Mouse (Mus musculus) frontal cortex, postnatal 36 days (tissue): ENCODE results near the gene Kazald1.

Experiments used
- DNase-seq, 2 experiments: peaks; one replicate each; pipeline ENCODE4 v3.0.0; 2022; ENCODE audit warnings: low spot score in 2 of 2

Gene Kazald1

DNA sequence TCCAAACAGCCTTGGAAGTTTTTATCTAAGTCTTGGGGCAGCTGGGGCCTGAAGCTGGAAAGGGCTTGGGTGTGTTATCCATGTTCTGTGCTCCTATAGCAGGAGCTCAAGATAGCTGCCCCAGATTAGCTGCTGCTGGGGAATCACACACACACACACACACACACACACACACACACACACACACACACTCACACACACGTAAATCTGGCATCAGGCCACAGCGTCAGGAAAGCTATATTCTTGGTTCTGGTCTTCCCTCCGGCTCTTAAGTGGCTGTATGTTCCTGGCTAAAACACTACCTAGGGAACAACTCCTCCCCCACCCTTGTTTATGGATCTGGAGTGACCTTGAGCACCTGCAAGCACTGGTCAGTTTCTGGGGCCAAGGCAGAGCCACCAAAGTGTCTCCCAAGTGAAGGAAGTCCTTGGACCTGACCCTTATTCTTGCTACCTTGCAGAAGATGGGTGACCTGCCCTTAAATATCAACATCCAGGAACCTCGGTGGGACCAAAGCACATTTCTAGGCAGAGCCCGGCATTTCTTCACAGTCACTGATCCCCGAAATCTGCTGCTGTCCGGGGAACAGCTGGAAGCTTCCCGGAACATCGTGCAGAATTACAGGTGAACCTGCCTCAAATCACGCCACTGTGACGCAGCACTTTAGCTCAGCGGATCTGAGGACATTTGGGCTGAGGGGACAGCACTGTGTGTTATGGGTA lies 26.2 kb upstream of the Kazald1 start:
- DNase-seq = no peak

DNA sequence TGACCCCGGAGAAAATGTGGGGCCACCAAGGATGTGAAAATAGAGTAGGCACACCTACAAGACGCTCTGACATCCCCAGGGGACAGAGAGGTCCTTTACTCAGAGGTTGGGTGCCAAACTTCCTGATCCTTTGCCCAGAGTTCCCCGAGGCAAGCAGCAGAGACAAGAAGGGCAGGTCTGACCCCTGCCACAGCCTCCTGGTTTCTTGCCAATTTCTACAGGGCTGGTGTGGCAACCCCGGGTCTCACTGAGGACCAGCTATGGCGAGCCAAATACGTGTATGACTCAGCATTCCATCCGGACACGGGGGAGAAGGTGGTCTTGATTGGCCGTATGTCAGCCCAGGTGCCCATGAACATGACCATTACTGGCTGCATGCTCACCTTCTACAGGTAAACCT lies 25.5 kb upstream of the Kazald1 start:
- no peak for DNase-seq

DNA sequence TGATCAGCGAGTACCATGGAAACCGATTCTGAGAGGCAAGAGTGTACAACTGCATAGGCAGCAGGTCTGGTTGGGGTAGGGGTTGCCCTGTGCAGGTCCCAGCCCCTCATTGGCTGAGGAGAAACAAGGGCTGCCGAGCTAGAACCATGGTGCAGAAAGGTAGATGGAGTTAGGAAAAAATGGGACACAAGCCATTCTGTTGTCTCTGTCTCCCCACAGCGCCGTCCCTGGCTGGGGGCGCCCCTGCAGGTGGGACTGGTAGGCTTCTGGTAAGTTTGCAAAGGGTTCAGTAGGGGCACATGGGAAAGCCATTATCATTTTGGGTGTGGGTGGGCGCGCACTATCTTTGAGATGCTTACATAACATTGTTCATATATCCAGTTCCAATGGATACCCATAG lies 21.6 kb upstream of the Kazald1 start:
- DNase-seq = no peak

DNA sequence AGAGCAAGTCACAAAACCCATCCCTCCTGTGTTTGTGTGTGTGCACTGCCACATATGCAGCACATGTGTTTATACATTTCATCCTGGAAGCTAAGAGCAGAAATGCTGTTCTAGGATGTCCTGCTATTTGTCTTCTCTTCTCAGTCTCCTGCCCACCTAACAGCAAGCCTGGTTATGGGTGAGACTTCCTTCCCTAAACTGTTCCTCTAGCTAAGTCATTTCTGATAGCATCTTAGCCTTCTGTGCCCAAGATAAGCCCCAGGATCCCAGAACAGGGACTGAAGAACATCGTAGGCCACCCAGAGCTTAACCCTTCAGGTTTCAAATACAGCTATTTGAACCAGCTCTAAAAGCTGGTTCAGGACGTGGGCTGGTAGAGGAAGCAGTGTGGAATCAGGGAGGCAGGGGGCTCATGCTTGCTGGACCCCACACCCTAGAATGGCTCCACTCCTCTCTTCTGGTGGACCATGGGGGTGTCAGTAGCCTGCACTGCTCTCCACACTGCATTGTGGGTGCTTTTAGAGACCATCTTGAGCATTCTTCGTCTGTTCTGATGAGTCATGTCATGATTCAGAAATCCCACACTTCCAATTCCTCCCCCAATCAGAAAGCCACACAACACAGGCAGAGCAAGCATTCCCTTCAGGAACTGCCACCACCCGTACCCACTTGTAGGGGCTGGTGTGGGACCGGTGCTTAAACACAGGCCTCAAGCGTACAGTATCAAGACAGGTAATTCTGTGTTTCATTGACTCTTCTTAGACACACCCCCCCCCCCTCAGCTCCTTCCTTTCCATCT lies 19.9 kb upstream of the Kazald1 start:
- DNase-seq = peak in 1 of 2 experiments; percentile 42

DNA sequence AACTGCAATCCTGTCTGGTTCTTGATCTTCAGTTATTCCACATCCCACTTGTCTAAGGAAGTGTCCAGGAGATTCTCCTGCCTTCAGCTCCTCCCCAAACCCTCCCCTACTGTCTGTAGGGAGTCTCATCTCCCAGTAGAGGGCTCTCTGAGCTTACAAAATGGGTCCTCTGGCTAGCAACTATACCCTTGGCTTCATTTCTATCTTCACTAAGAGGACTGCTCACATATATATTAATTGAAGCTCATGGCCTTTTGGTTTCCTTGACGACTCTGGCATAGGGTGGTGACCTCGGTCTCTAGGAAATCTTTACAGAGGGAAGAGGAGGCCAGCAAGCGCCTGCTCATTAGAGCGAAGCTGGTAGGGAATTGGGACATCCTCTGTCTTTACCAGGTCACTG lies 18.7 kb upstream of the Kazald1 start:
- DNase-seq = no peak

DNA sequence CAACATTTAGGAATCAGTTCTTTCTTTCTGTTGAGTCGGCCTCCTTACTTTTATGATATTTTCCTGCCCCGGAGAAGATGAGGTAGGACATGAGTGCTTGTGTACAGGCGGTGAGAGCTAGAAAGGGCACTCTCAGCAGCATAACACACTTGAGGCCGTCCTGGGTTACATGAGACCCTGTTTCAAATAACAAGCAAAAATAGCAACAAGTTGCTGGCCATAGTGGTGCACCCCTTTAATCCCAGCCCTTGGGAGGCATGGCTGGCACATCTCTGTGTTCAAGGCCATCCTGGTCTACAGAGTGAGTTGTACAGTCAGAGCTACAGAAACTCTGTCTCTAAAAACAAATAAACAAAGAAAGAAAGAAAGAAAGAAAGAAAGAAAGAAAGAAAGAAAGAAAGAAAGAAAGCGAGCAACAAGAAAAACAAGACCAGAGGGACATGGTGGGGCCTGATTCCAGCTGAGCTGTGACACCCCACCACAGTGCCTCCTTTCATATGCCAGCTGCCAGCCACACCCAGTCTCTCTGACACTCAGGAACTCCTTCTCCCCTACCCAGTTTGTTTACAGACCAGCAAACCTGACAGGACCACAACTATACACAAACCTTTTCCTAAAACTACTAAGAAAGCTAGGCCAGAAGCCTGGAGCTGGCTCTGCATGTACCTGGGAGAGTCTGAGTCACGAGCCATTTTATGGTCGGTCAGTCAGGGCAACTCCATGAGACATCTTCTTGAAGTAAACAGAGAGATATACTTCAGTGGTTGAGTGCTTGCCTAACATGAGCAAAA lies 17.9 kb upstream of the Kazald1 start:
- DNase-seq = no peak

DNA sequence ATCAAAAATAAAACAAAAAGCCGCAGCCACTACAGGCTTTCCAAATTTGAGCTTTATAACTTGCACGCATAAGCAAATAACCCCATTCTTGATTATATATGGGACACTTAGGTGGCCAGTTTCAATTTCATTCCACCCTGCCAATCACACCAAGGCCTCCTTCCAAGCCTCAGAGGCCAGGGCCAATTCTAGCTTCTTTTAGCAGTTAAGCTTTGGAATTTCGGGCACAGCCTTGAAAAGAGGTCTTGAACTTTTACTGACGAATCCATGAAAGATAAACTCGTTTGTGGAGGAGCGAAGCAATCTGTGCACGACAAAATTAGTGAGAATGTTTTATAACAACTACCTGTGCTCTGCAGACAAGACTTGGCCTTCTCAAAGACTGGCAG lies 17.3 kb upstream of the Kazald1 start:
- DNase-seq = no peak

DNA sequence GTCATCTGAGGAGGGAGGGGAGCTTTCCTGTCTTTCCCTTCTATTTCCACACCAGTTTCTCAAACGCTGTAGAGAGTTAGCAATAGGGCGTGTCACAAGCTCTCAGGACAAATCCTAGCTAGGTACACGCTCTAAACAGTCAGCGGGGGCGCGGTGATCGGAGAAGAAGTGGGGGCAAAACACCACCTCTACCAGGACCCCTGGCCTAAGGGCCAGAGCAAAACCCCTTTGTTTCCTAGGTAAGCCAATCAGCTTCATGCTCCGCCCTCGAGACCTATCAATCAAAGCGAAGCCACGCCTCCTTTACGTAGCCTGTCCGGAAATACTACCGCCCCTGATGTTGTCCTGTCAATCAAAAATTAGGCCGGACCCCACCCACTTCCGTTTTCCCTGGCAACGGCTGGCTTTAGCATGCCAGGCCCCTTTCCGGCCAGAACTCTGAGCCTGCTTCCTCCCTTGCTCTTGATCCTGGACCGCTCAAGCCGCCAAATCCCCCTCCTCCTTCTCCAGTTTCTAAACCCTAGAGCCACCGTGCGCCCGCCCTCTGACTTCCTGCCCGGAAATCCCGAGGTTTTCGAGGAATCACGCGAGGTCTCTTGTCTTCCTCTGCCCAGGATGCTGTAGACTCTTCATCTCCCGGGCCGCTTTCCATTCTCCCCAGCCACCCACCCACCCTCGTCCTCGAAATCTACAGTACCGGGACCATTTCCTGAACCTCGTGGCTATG lies 16.8 kb upstream of the Kazald1 start:
- peak; percentile 87 to 96 for DNase-seq

DNA sequence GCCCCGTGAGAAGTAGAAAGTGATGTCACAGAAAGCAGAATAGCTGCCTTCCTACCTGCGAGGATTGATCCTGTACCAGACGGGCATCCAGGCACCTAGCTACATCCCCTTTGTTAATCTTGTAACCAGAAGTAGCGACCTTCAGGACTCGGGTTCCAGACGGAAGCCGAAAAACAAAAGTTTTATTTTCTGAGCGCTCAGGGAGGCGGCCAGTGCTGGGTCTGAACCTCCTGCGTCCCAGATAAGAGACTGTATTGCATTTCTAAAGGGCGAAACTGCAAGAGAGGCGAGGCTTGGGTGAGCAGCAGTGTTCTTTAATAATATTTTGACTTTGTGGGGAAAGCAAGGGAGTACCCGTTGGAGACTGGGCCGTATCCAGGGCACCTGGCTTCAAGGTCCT lies 16.2 kb upstream of the Kazald1 start:
- no peak for DNase-seq

DNA sequence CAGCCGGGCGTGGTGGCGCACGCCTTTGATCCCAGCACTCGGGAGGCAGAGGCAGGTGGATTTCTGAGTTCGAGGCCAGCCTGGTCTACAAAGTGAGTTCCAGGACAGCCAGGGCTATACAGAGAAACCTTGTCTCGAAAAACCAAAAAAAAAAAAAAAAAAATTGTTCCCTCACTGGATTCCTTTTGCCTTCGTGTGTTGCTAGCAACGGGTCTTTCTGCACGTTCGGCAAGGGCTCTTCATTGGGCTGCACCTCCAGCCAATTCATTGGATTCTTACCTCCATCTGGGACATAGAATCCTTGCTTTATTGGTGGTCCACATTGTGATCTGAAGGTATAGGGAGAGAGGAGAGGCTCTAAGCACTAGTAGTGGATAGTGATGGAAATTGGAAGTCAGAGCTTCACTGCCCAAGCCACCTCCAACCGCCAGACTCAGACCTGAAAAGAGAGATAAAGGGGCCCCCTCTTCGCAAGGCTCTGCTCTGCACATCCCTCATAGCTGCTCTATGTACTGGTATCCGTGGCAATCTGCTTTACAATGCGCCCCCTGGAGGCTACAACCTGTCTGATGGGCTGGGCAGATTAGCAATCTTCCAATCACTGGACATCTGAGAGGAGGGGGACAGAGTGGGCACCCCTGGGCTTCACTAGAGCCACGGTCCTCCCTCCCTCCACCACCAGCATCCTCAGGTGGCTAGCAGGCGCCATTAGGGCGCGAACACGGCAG lies 11.3 kb upstream of the Kazald1 start:
- DNase-seq = peak in 1 of 2 experiments; percentile 50

DNA sequence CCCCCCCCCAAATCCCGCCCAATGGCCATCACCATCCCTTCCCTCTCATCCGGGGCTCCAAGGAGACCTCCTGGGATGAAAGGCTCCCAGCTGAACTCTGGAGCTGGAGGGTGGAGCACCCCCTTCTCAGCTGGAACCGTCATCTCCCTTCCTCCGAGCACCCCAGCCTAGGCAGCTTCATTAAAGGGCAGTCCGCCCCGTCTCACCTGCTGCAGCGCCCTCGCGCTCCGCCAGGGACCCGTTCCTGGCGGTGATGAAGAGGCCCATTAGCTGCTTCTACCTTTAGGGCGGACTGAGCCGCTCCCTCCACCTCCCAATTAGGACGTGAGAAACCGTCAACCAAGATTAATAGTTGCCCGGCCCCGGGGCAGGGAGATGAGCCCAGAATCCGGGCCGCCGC lies 9.8 kb upstream of the Kazald1 start:
- DNase-seq = no peak

DNA sequence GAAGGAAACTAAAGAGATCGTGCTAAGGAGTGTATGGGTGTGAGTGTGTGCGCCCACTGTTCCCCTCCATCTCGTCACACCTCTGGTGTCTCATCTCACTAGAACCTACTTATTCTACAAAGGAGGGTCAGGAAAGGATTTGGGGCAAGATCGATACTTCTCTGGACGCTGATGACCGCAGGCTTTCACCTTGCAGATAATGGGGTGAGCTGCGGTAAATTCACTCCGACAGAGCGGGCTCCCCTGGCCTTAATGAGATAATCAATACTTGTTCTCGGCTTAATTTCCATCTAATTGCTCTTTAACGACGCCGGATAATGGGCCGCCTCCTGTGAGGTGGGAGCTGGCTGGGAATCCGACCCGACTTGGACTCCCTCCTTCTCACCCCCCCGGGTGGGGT lies 7.9 kb upstream of the Kazald1 start:
- DNase-seq = no peak

DNA sequence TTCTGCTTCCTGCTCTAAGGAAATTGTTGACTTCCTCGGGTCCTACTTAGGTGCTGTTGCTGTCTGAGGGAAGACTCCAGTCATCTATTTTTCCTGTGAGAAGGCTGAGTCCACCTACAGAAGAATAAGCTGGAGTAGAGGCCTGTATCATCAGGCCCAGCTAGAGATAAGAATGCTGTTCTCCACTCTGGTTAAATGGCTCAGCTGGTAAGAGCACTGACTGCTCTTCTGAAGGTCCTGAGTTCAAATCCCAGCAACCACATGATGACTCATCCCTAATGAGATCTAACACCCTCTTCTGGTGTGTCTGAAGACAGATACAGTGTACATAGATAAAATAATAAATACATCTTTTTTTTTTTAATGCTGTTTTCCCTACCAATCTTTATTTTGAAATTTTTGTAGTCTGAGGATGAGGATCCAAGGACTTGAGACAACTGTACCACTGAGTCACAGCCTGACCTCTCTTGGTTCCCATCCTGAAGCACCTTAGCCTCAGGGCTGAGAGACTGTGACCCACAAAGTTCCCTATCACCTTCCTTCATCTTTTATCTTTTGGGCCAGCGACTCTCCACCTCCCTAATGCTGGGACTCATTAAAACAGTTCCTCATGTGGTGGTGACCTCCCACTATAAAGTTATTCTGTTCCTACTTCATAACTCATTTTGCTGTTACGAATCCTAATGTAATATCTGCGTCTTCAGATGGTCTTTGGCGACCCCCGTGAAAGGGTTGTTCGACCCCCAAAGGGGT lies 7.1 kb upstream of the Kazald1 start:
- DNase-seq = no peak

DNA sequence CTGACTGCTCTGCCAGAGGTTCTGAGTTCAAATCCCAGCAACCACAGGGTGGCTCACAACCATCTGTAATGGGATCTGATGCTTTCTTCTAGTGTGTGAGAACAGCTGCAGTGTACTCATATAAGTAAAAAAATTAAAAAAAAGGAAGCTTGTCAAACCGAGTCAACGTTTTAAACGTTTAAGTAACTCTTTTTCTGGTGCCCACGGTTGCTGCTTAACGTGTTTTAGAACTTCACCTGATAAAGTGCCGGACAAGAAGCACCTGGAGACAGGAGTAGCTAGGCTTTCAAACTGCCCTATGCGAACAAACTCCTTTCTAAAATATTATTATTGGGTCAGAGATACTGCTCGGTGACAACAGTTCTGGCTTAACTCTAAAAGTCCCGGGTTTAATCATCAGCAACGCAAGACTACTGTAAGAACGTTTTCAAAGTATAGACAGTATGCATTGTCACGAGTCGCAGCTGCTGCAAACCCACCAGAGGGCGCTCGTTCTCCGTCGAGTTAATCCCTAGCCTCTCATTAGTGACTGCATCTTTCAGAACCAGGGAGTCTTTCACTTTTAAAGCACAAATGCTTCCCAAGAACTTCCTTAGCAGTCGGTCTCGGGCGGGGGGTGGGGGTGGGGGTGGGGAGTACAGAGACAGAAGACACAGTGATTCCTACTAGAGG lies 1.0 kb upstream of the Kazald1 start:
- peak; percentile 76 to 82 for DNase-seq

DNA sequence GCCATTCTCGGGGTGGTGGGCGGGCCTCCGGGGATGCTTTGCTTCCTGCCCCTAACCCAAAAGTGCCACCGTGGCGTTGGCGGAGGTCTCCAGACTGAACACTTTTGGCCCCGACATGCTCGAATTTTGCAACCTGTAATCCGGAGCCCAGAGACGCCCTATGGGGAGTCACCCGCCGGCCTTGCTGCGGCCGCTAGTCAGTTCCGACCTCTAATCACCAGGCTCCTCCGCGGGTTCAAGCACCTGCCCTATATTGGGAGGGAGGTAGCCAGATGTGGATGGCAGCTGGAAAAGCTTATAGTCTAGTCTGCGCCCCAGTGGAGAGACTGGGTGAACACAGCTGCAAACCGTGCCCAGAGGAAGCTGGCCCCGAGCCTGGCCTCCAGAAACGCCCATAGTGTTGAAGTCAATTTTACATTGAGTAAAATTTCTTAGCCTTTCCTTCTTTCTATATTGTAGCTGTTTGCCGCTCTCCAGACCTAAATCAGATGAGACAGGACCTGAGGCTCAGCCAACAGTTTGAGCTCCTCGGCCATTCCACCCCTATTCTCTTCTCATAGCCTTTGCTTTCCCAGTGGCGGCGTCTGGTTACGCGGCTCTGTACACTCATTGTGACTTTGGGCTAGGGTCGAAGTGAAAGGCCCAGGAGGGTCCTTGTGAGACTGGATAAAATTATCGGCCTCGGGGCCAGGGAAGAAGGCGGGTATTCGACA lies 438 bp downstream of the Kazald1 start:
- DNase-seq = no peak

DNA sequence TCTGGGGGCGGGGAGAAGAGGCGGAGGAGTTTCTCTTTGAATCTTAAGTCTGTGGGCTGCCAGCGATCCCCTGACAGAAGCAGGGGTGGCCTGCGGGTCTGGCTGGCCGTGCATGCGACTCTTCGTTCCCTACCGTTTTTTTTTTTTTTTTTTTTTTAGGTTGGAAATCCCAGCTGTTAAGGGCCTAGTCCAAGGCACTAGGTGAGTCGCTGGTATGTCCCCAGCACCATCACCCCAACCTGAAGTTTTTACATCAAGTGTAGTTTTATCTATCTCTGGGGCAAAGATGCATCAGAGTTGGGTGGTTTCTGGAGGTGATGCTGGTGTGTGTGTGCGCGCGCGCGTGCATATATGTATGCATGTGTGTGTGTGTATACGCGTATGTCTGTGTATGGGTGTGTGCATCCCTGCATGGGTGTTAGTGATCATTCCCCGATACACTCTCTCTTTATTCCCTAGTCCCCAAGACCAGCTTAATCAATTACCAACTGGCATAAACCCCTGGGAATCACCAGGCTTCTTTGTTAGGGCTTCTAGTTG lies 1.1 kb downstream of the Kazald1 start:
- DNase-seq = no peak

DNA sequence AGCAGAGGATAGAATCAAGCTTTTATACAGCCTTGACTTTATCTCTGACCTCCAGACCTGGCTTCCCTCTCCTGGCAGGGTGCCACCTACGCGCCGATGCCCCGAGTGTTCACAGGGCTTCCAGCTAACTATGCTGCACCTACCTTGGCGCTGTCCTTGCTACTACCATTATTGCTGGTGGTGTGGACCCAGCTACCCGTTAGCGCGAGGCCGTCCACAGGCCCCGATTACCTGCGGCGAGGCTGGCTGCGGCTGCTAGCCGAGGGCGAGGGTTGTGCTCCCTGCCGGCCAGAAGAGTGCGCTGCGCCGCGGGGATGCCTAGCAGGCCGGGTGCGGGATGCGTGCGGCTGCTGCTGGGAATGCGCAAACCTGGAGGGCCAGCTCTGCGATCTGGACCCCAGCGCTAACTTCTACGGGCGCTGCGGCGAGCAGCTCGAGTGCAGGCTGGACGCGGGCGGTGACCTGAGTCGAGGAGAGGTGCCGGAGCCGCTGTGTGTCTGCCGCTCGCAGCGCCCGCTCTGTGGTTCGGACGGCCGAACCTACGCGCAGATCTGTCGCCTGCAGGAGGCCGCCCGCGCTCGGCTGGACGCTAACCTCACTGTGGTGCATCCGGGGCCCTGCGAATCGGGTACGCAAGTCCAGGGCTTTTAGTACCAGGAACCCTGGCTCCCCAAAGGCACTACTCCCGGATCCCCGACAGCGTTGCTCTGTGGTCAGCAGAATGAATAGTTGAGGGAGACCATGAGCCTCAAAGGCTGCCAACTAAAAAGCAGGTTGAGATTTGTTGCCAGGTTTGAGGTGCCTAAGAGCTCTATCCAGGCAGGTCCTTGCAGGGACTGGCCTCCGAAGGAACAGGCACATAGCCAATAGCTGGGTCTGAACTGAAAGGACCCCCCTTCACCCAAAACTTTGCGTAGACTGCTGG lies 1.8 kb downstream of the Kazald1 start:
- DNase-seq = no peak
